Mouse (Mus musculus) CD4-positive naive resting alpha-beta T cell, adult 57 days (primary cell): Measurements from ENCODE around the gene Ripply1. TPM values are rescaled to one million over a fixed set of nuclear protein-coding genes. Genes with fewer than 3 reads are reported as not detected.

Experiments
- total RNA-seq: library from RNA; stranded (reverse); gene quantifications from one replicate; pipeline ENCODE4 v1.2.4, GENCODE M21; 2023

The Ripply1 gene
- not detected for total RNA-seq

DNA sequence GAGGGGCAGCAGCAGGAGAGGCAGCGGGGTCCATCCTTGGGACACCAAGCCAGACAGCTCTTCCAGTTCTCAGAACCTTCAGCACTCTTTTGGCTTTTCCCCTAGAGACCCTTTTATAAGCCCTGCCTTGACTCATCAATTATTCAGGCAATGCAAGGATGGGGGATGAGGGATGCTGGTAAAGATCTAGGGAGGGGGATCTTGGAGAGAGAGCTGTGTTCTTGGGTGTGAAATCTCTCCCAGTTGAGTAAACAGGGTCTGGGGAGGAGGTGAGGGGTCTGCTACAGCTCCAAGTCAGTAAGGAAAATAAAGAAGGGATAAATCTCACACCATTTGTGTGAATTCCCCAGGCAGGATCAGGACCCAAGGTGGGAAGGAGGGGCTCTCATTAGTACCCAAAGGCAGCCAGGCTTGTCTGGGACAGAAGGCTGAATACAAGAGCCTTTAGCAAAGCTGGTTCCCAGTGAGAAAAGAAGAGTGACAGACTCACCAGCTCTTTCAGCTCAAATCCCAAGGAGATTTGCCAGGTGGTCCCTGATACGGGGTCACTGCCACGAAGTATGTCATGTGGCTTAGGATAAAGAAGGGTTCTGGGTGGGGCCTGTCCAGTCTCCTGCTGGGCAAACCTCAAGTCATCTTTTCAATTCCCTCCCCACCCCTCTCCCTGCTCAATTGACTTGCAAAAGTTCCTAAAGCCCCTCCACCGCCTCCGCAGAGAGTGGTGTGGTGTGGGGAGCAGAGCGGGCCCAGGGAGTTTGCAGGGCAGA lies at the start of gene Ripply1:
Gene Ripply1 (minus strand): TSS at position 76 of the 767 bp plus-strand sequence.

DNA sequence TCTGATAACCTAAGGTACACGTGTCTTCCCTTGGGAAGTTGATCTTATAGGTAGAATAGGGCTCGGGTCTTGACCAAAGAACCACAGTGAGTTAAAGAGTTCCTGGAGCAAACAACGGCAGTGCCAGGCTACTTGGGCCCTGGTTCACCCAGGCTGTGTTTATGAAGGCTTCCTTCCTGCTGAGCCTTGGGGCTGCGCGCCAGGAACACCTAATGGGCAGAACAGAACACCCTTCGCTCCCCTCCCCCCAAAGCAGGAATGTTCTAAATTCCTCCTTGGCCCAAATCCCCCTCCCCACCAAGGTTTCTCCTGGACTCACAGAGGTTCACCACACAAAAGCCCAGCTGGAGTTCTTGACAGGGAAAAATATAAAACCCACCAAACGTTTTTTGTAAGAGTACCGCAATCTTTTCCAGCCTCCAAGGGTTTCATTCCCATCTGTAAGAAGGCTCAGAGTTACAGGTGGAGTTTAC lies 18.3 kb upstream of the Ripply1 start, which contains the start of gene Cldn2:
Gene Cldn2 (plus strand): TSS at position 423 of the 473 bp plus-strand sequence.

Other genes with a start within 250 kb of the Ripply1 start
- gene Rnf128, start 219.0 kb downstream of the Ripply1 start, total RNA-seq = 0.27 TPM
- 8.8 TPM for gene Tbc1d8b, start 97.4 kb downstream of the Ripply1 start, total RNA-seq
- gene Gm15013, start 67.9 kb downstream of the Ripply1 start, total RNA-seq = not detected
- gene Cldn2, start 18.5 kb upstream of the Ripply1 start, total RNA-seq = not detected
- not detected for gene Morc4, start 89.3 kb upstream of the Ripply1 start, total RNA-seq
- gene Rbm41, start 216.2 kb upstream of the Ripply1 start, total RNA-seq = 31.5 TPM